In genomic region chr15:15648734-15649133, GRCm38 (mm10) we compare ENCODE assay signal across 16 mouse cellular contexts.
"Had no signal": no experiment of that assay in that cellular context is flagged by ENCODE, and none has a peak within 500 bp of the region (broad histone marks: within the 10 kb centered on the region; RNA-seq: fewer than 3 reads in every experiment).

No protein-coding gene starts in this region.

- DNase-seq: retina, postnatal 1 day; right cerebral cortex, adult 18-20 months; right cerebral cortex, postnatal 14 days; right cerebral cortex, postnatal 25 days; right cerebral cortex, postnatal 4 days; spleen, adult 18-20 months; thymus, adult 18-20 months; thymus, adult 2 months; thymus, postnatal 14 days; thymus, postnatal 25 days; thymus, postnatal 36 days; thymus, postnatal 4 days had no signal

- H3K9me3 ChIP-seq: neural tube, embryonic 13.5 days; neural tube, embryonic 15.5 days; stomach, embryonic 15.5 days had no signal

- H3K27me3 ChIP-seq: neural tube, embryonic 13.5 days; neural tube, embryonic 15.5 days; stomach, embryonic 15.5 days had no signal

- H3K36me3 ChIP-seq: neural tube, embryonic 13.5 days; neural tube, embryonic 15.5 days; stomach, embryonic 15.5 days had no signal

- H3K27ac ChIP-seq: neural tube, embryonic 13.5 days; neural tube, embryonic 15.5 days; stomach, embryonic 15.5 days; stomach, postnatal 0 days had no signal

- H3K4me3 ChIP-seq: neural tube, embryonic 13.5 days; neural tube, embryonic 15.5 days; stomach, embryonic 15.5 days had no signal

- H3K9ac ChIP-seq: neural tube, embryonic 13.5 days; neural tube, embryonic 15.5 days; stomach, embryonic 15.5 days had no signal

- H3K4me1 ChIP-seq: neural tube, embryonic 13.5 days; neural tube, embryonic 15.5 days; stomach, embryonic 15.5 days had no signal
